Mouse (Mus musculus) stomach, embryonic 15.5 days (tissue): ENCODE results near the gene Cdh23. TPM values are rescaled to one million over a fixed set of nuclear protein-coding genes. Genes with fewer than 3 reads are reported as not detected.

Experiments
- ATAC-seq: fragments of 200-750 bp; cut with Nextera tagmentation; 2 replicates; pipeline ENCODE4 v1.8.0; 2017; ENCODE audit warnings: low read depth, moderate number of reproducible peaks, moderate TSS enrichment; ENCODE audit not compliant: insufficient read depth, low FRiP score
- H3K27ac ChIP-seq: fragments of 300-500 bp; sonication (generic); 2 replicates; pipeline ENCODE4 v1.5.1; 2015; ENCODE audit warnings: mild to moderate bottlenecking, inconsistent platforms
- H3K27me3 ChIP-seq: fragments of 300-500 bp; sonication (generic); replicated peaks from 2 replicates; pipeline ENCODE4 v1.6.1; 2015; ENCODE audit warnings: inconsistent platforms
- H3K36me3 ChIP-seq: fragments of 300-500 bp; sonication (generic); 2 replicates; pipeline ENCODE4 v1.6.1; 2015; ENCODE audit warnings: inconsistent platforms
- H3K4me1 ChIP-seq: fragments of 300-500 bp; sonication (generic); 2 replicates; pipeline ENCODE4 v1.6.1; 2015; ENCODE audit warnings: inconsistent platforms
- H3K4me2 ChIP-seq: fragments of 300-500 bp; sonication (generic); 2 replicates; pipeline ENCODE4 v1.6.1; 2015; ENCODE audit warnings: mild to moderate bottlenecking, inconsistent platforms
- H3K4me3 ChIP-seq: fragments of 300-500 bp; sonication (generic); replicated peaks from 2 replicates; pipeline ENCODE4 v1.5.1; 2015; ENCODE audit warnings: inconsistent platforms
- H3K9ac ChIP-seq: fragments of 300-500 bp; sonication (generic); 2 replicates; pipeline ENCODE4 v1.6.1; 2015; ENCODE audit warnings: inconsistent platforms
- H3K9me3 ChIP-seq: fragments of 300-500 bp; sonication (generic); 2 replicates; pipeline ENCODE4 v1.6.1; 2016; ENCODE audit warnings: inconsistent platforms
- WGBS: fragments of 180-500 bp; shearing (Covaris S2); methylation state at CpG from one replicate; pipeline ENCODE4 v1.1.7; 2015; 5-methylcytosine and 5-hydroxymethylcytosine counted together
- polyA plus RNA-seq: library from polyadenylated mRNA; unstranded; fragments of >200 nt; fragmentation: Nextera tagmentation; extraction: Ambion mirVana; gene quantifications from 2 replicates; pipeline ENCODE4 v1.2.1, GENCODE M21; 2015

Cdh23 gene
- polyA plus RNA-seq, 1 experiment from 2014 or later: 0.44 TPM

GRCm38 (mm10) chr10:60624945-60625344 lies 71.3 kb downstream of the Cdh23 start:
- H3K4me2 ChIP-seq: no peak overlapping the region
- H3K27me3 ChIP-seq: no peaks in the 10 kb centered on the region
- H3K4me1 ChIP-seq: no peaks in the 10 kb centered on the region
- no peak overlapping the region for H3K9ac ChIP-seq
- no peak for ATAC-seq
- H3K9me3 ChIP-seq: no peaks in the 10 kb centered on the region
- no peaks in the 10 kb centered on the region for H3K36me3 ChIP-seq
- H3K4me3 ChIP-seq: no peak overlapping the region
- H3K27ac ChIP-seq: no peak overlapping the region
- 62% methylated on average over 3 of the region's 3 CpGs for WGBS

GRCm38 (mm10) chr10:60624217-60624708 lies 72.0 kb downstream of the Cdh23 start:
- H3K36me3 ChIP-seq: no peaks in the 10 kb centered on the region
- H3K27me3 ChIP-seq: no peaks in the 10 kb centered on the region
- H3K9ac ChIP-seq: no peak overlapping the region
- 44% methylated on average over 14 of the region's 14 CpGs for WGBS
- no peak overlapping the region for H3K27ac ChIP-seq
- H3K9me3 ChIP-seq: no peaks in the 10 kb centered on the region
- no peak overlapping the region for H3K4me2 ChIP-seq
- no peak overlapping the region for H3K4me3 ChIP-seq
- no peak for ATAC-seq
- no peaks in the 10 kb centered on the region for H3K4me1 ChIP-seq

GRCm38 (mm10) chr10:60622836-60623235 lies 73.5 kb downstream of the Cdh23 start:
- WGBS: 44% methylated on average over 12 of the region's 12 CpGs
- Histone ChIP-seq H3K4me2 (no peak overlapping the region), H3K27me3 (no peaks in the 10 kb centered on the region), H3K27ac (no peak overlapping the region), H3K9me3 (no peaks in the 10 kb centered on the region), H3K4me1 (no peaks in the 10 kb centered on the region), H3K4me3 (no peak overlapping the region), H3K9ac (no peak overlapping the region), H3K36me3 (no peaks in the 10 kb centered on the region)
- no peak; the same call in 1 of the 2 replicates for ATAC-seq

GRCm38 (mm10) chr10:60621470-60622170 lies 74.7 kb downstream of the Cdh23 start:
- 82% methylated on average over 8 of the region's 8 CpGs for WGBS
- Histone ChIP-seq H3K4me1 (no peaks in the 10 kb centered on the region), H3K9ac (no peak overlapping the region), H3K4me3 (no peak overlapping the region), H3K4me2 (no peak overlapping the region), H3K9me3 (no peaks in the 10 kb centered on the region), H3K27ac (no peak overlapping the region), H3K36me3 (no peaks in the 10 kb centered on the region), H3K27me3 (no peaks in the 10 kb centered on the region)
- ATAC-seq: no peak

GRCm38 (mm10) chr10:60615898-60616297 lies 80.4 kb downstream of the Cdh23 start:
- Histone ChIP-seq H3K36me3 (no peaks in the 10 kb centered on the region), H3K4me3 (no peak overlapping the region), H3K9ac (no peak overlapping the region), H3K4me1 (no peaks in the 10 kb centered on the region), H3K9me3 (no peaks in the 10 kb centered on the region), H3K27me3 (no peaks in the 10 kb centered on the region), H3K27ac (no peak overlapping the region), H3K4me2 (no peak overlapping the region)
- no peak for ATAC-seq
- 50% methylated on average over 5 of the region's 5 CpGs for WGBS

DNA sequence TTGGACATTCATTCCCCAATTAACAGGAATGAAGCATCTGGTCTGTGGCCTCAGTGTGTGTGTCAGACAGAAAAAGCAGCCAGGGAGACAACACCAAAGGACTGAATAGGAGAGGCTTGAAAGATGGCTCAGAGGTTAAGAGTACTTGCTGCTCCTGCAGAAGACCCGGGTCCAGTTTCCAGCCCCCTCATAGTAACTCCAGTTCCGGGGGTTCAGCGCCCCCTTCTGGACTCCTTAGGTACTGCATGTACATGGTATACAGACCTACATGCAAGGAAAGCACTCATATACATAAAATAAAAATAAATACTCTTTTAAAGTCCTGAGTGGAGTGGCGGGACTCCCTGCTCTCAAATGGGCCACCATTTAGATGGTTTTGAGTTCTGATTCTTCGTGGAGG lies 83.4 kb downstream of the Cdh23 start:
- H3K4me1 ChIP-seq: no peaks in the 10 kb centered on the region
- no peak overlapping the region for H3K4me2 ChIP-seq
- no peaks in the 10 kb centered on the region for H3K9me3 ChIP-seq
- H3K27me3 ChIP-seq: no peaks in the 10 kb centered on the region
- WGBS: 20% methylated on average over 5 of the region's 5 CpGs
- no peaks in the 10 kb centered on the region for H3K36me3 ChIP-seq
- H3K9ac ChIP-seq: no peak overlapping the region
- no peak overlapping the region for H3K4me3 ChIP-seq
- H3K27ac ChIP-seq: no peak overlapping the region
- ATAC-seq: no peak

- Histone ChIP-seq H3K9me3 (no peaks in the 10 kb centered on the region), H3K27me3 (no peaks in the 10 kb centered on the region), H3K4me1 (no peaks in the 10 kb centered on the region), H3K36me3 (no peaks in the 10 kb centered on the region), H3K4me2 (no peak overlapping the region), H3K4me3 (no peak overlapping the region), H3K27ac (no peak overlapping the region), H3K9ac (no peak overlapping the region)
- 61% methylated on average over 5 of the region's 5 CpGs for WGBS
- no peak for ATAC-seq
Measured at GRCm38 (mm10) chr10:60607166-60607565, 89.1 kb downstream of the Cdh23 start.

- Histone ChIP-seq H3K4me2 (no peak overlapping the region), H3K27ac (no peak overlapping the region), H3K9me3 (no peaks in the 10 kb centered on the region), H3K4me3 (no peak overlapping the region), H3K27me3 (no peaks in the 10 kb centered on the region), H3K4me1 (no peaks in the 10 kb centered on the region), H3K36me3 (no peaks in the 10 kb centered on the region), H3K9ac (no peak overlapping the region)
- WGBS: 87% methylated on average over 6 of the region's 6 CpGs
- no peak for ATAC-seq
Measured at GRCm38 (mm10) chr10:60606661-60607060, 89.6 kb downstream of the Cdh23 start.

DNA sequence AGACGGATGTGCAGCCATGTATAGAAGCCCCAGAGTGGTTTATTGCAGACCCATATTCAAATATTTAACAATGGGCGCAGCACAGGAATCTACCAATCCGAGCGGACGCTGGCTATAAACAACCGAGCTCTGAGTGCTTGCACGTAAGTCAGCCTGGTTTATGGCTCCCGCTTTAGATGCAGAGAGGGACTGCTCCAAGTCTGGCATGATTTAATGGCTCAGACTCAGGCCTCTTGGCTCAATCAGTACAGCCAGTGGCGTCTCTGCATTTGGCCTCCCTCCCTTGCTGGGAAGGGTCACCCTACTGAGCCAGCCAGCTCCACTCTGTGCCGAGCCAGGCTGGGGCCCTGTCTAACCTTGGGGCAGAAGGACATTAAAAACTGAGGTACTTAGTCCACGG lies 94.1 kb downstream of the Cdh23 start:
- Histone ChIP-seq H3K4me2 (no peak overlapping the region), H3K27ac (no peak overlapping the region), H3K4me3 (no peak overlapping the region), H3K9me3 (no peaks in the 10 kb centered on the region), H3K4me1 (no peaks in the 10 kb centered on the region), H3K36me3 (no peaks in the 10 kb centered on the region), H3K27me3 (no peaks in the 10 kb centered on the region), H3K9ac (no peak overlapping the region)
- 60% methylated on average over 11 of the region's 11 CpGs for WGBS
- ATAC-seq: no peak

- H3K4me3 ChIP-seq: no peak overlapping the region
- H3K9me3 ChIP-seq: no peaks in the 10 kb centered on the region
- no peak overlapping the region for H3K27ac ChIP-seq
- 0 out of 2 replicates have a peak, but pooled peaks cover 3% of the 10 kb centered on the region for H3K4me1 ChIP-seq
- H3K4me2 ChIP-seq: no peak overlapping the region
- WGBS: 80% methylated on average over 6 of the region's 6 CpGs
- no peaks in the 10 kb centered on the region for H3K36me3 ChIP-seq
- H3K9ac ChIP-seq: no peak overlapping the region
- no peak for ATAC-seq
- no peaks in the 10 kb centered on the region for H3K27me3 ChIP-seq
Measured at GRCm38 (mm10) chr10:60595166-60595565, 101.1 kb downstream of the Cdh23 start.

DNA sequence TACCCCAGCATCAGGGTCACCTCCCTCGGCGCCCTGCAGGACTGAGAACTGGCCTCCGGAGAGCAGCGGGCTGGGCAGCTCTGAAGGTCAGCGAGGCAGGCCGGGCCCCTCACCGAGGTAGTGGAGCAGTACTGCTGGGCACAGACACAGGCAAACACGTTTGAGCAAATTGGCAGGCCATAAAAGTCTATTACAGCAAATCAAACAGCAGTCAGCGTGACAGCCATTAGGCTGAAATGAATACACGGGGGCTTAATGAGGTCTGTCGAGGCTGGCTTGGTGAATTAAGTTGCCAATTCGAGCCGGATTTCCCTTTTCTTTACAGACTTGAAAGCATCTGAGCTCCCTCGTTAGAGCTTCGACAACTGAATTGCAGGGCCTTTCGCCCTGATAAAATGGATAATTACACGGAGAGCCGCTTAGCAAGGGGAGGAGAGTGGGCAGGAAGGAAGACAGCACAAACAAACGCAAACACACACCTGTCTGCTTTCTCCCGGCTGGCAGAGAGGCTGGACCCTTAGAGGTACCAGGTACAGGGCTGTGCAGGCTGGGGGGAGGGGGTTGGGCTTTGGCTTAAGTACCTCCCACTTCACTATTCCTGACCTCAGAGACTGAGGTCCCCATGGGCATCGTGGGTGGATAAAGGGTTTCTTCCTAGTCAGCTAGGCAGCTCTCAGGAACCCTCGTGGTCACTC lies 103.3 kb downstream of the Cdh23 start:
- ATAC-seq: no peak
- Histone ChIP-seq H3K9me3 (no peaks in the 10 kb centered on the region), H3K27ac (no peak overlapping the region), H3K27me3 (no peaks in the 10 kb centered on the region), H3K4me3 (no peak overlapping the region), H3K36me3 (no peaks in the 10 kb centered on the region), H3K4me2 (no peak overlapping the region), H3K4me1 (0 out of 2 replicates have a peak, but pooled peaks cover 3% of the 10 kb centered on the region), H3K9ac (no peak overlapping the region)
- WGBS: 23% methylated on average over 22 of the region's 22 CpGs

- Histone ChIP-seq H3K4me1 (0 out of 2 replicates have a peak, but pooled peaks cover 3% of the 10 kb centered on the region), H3K4me3 (no peak overlapping the region), H3K27me3 (no peaks in the 10 kb centered on the region), H3K9me3 (no peaks in the 10 kb centered on the region), H3K9ac (no peak overlapping the region), H3K4me2 (no peak overlapping the region), H3K27ac (no peak overlapping the region), H3K36me3 (no peaks in the 10 kb centered on the region)
- 72% methylated on average over 1 of the region's 1 CpGs for WGBS
- ATAC-seq: no peak
Measured at GRCm38 (mm10) chr10:60591281-60591680, 105.0 kb downstream of the Cdh23 start.
